Mouse (Mus musculus): ENCODE measurements around the gene Slc35f5. TPM values are rescaled to one million over a fixed set of nuclear protein-coding genes. Genes with fewer than 3 reads are reported as not detected.
"Not testable (repeated sequence)": the region's sequence is repeated elsewhere in the genome, so short reads cannot be mapped to it uniquely, and the experiment has no call there.

Slc35f5 gene
- total and polyA plus RNA-seq, 3 experiments, result 1.6 to 24.6 (median 15.1) TPM

- DNase-seq (ENCODE audit: low spot score) (no peak), ATAC-seq (ENCODE audit: extremely low read depth, insufficient number of reproducible peaks, low FRiP score, poor library complexity, severe bottlenecking) (no peak)
- Histone ChIP-seq H3K27me3 (ENCODE audit: insufficient read depth, low read length) (peaks cover 7% of the 10 kb centered on the region; the same call in 1 of the 2 replicates), H3K36me3 (replicated peaks) (no peaks in the 10 kb centered on the region), H3K4me3 (ENCODE audit: low read depth, low read length) (no peak overlapping the region), H3K9me3 (replicated peaks) (no peaks in the 10 kb centered on the region), H3K4me1 (ENCODE audit: insufficient read depth, low read depth, low read length) (peaks cover 3% of the 10 kb centered on the region; the same call in 1 of the 2 replicates)
- no peak for TF ChIP-seq GATA1 (IDR thresholded peaks at IDR 0.05; ENCODE audit: borderline replicate concordance, low read length)
- TF ChIP-seq CTCF (IDR thresholded peaks at IDR 0.05; ENCODE audit: low read depth, low read length), result no peak
- no peak for TF ChIP-seq TAL1 (conservative IDR thresholded peaks at IDR 0.05; ENCODE audit: low read depth, low read length)
- no peak for TF ChIP-seq POLR2AphosphoS5 (IDR thresholded peaks at IDR 0.05; ENCODE audit: insufficient replicate concordance, low read depth, low read length)
- TF ChIP-seq GATA2 (IDR thresholded peaks at IDR 0.05; ENCODE audit: borderline replicate concordance, low read depth, low read length), result no peak
Measured at GRCm38 (mm10) chr1:125526666-125527004, 33.8 kb upstream of the Slc35f5 start.

- H3K4me1 ChIP-seq (ENCODE audit: insufficient read depth, low read depth, low read length), result peaks cover 3% of the 10 kb centered on the region; the same call in 1 of the 2 replicates
- ATAC-seq (ENCODE audit: extremely low read depth, insufficient number of reproducible peaks, low FRiP score, poor library complexity, severe bottlenecking), result no peak
- no peaks in the 10 kb centered on the region for H3K9me3 ChIP-seq (replicated peaks)
- no peaks in the 10 kb centered on the region for H3K36me3 ChIP-seq (replicated peaks)
- no peak overlapping the region for H3K4me3 ChIP-seq (ENCODE audit: low read depth, low read length)
- peaks cover 5% of the 10 kb centered on the region; the same call in 1 of the 2 replicates for H3K27me3 ChIP-seq (ENCODE audit: insufficient read depth, low read length)
- TF ChIP-seq CTCF (IDR thresholded peaks at IDR 0.05; ENCODE audit: low read depth, low read length) (no peak), TAL1 (conservative IDR thresholded peaks at IDR 0.05; ENCODE audit: low read depth, low read length) (no peak), GATA1 (IDR thresholded peaks at IDR 0.05; ENCODE audit: borderline replicate concordance, low read length) (no peak), GATA2 (IDR thresholded peaks at IDR 0.05; ENCODE audit: borderline replicate concordance, low read depth, low read length) (no peak), POLR2AphosphoS5 (IDR thresholded peaks at IDR 0.05; ENCODE audit: insufficient replicate concordance, low read depth, low read length) (no peak)
- no peak for DNase-seq (ENCODE audit: low spot score)
Measured at GRCm38 (mm10) chr1:125527364-125527763, 33.0 kb upstream of the Slc35f5 start.

GRCm38 (mm10) chr1:125533180-125533912 lies 27.0 kb upstream of the Slc35f5 start:
- not testable (repeated sequence) for ATAC-seq (ENCODE audit: extremely low read depth, insufficient number of reproducible peaks, low FRiP score, poor library complexity, severe bottlenecking); H3K27me3 ChIP-seq (ENCODE audit: insufficient read depth, low read length); H3K4me3 ChIP-seq (ENCODE audit: low read depth, low read length); H3K4me1 ChIP-seq (ENCODE audit: insufficient read depth, low read depth, low read length); DNase-seq (ENCODE audit: low spot score); H3K36me3 ChIP-seq (replicated peaks); H3K9me3 ChIP-seq (replicated peaks)

- ATAC-seq (ENCODE audit: extremely low read depth, insufficient number of reproducible peaks, low FRiP score, poor library complexity, severe bottlenecking) (no peak), DNase-seq (ENCODE audit: low spot score) (no peak)
- no peak overlapping the region for H3K4me3 ChIP-seq (ENCODE audit: low read depth, low read length)
- H3K27me3 ChIP-seq (ENCODE audit: insufficient read depth, low read length), result no peaks in the 10 kb centered on the region
- H3K4me1 ChIP-seq (ENCODE audit: insufficient read depth, low read depth, low read length), result peaks cover 3% of the 10 kb centered on the region
- H3K36me3 ChIP-seq (replicated peaks), result no peaks in the 10 kb centered on the region
- TF ChIP-seq TAL1 (conservative IDR thresholded peaks at IDR 0.05; ENCODE audit: low read depth, low read length) (no peak), GATA2 (IDR thresholded peaks at IDR 0.05; ENCODE audit: borderline replicate concordance, low read depth, low read length) (no peak), GATA1 (IDR thresholded peaks at IDR 0.05; ENCODE audit: borderline replicate concordance, low read length) (no peak), CTCF (IDR thresholded peaks at IDR 0.05; ENCODE audit: low read depth, low read length) (no peak), POLR2AphosphoS5 (IDR thresholded peaks at IDR 0.05; ENCODE audit: insufficient replicate concordance, low read depth, low read length) (no peak)
- no peaks in the 10 kb centered on the region for H3K9me3 ChIP-seq (replicated peaks)
Measured at GRCm38 (mm10) chr1:125537131-125537530, 23.3 kb upstream of the Slc35f5 start.

- H3K36me3 ChIP-seq (replicated peaks), result no peaks in the 10 kb centered on the region
- DNase-seq (ENCODE audit: low spot score), result no peak
Measured at GRCm38 (mm10) chr1:125537776-125538175, 22.6 kb upstream of the Slc35f5 start.

GRCm38 (mm10) chr1:125539312-125539711 lies 21.1 kb upstream of the Slc35f5 start:
- ATAC-seq (ENCODE audit: extremely low read depth, insufficient number of reproducible peaks, low FRiP score, poor library complexity, severe bottlenecking), result no peak
- Histone ChIP-seq H3K4me1 (ENCODE audit: insufficient read depth, low read depth, low read length) (peaks cover 3% of the 10 kb centered on the region), H3K9me3 (replicated peaks) (no peaks in the 10 kb centered on the region), H3K4me3 (ENCODE audit: low read depth, low read length) (no peak overlapping the region), H3K36me3 (replicated peaks) (no peaks in the 10 kb centered on the region), H3K27me3 (ENCODE audit: insufficient read depth, low read length) (no peaks in the 10 kb centered on the region)
- no peak for DNase-seq (ENCODE audit: low spot score)
- TF ChIP-seq CTCF (IDR thresholded peaks at IDR 0.05; ENCODE audit: low read depth, low read length), result no peak
- no peak for TF ChIP-seq GATA1 (IDR thresholded peaks at IDR 0.05; ENCODE audit: borderline replicate concordance, low read length)
- TF ChIP-seq POLR2AphosphoS5 (IDR thresholded peaks at IDR 0.05; ENCODE audit: insufficient replicate concordance, low read depth, low read length), result no peak
- no peak for TF ChIP-seq TAL1 (conservative IDR thresholded peaks at IDR 0.05; ENCODE audit: low read depth, low read length)
- TF ChIP-seq GATA2 (IDR thresholded peaks at IDR 0.05; ENCODE audit: borderline replicate concordance, low read depth, low read length), result no peak

More at GRCm38 (mm10) chr1:125537776-125538175, 22.6 kb upstream of the Slc35f5 start:
- H3K9me3 ChIP-seq (replicated peaks), result no peaks in the 10 kb centered on the region
- no peak for TF ChIP-seq POLR2AphosphoS5 (IDR thresholded peaks at IDR 0.05; ENCODE audit: insufficient replicate concordance, low read depth, low read length)
- TF ChIP-seq TAL1 (conservative IDR thresholded peaks at IDR 0.05; ENCODE audit: low read depth, low read length), result no peak
- TF ChIP-seq CTCF (IDR thresholded peaks at IDR 0.05; ENCODE audit: low read depth, low read length), result no peak
- no peak for TF ChIP-seq GATA2 (IDR thresholded peaks at IDR 0.05; ENCODE audit: borderline replicate concordance, low read depth, low read length)
- TF ChIP-seq GATA1 (IDR thresholded peaks at IDR 0.05; ENCODE audit: borderline replicate concordance, low read length), result no peak
- peaks cover 3% of the 10 kb centered on the region for H3K4me1 ChIP-seq (ENCODE audit: insufficient read depth, low read depth, low read length)
- ATAC-seq (ENCODE audit: extremely low read depth, insufficient number of reproducible peaks, low FRiP score, poor library complexity, severe bottlenecking), result no peak
- H3K4me3 ChIP-seq (ENCODE audit: low read depth, low read length), result no peak overlapping the region
- H3K27me3 ChIP-seq (ENCODE audit: insufficient read depth, low read length), result no peaks in the 10 kb centered on the region
